Mouse (Mus musculus) heart, adult 2 months (tissue): ENCODE data around the gene Itga1. TPM values are rescaled to one million over a fixed set of nuclear protein-coding genes. Genes with fewer than 3 reads are reported as not detected.

Experiments
- DNase-seq, 2 experiments: peaks; one replicate each; pipeline ENCODE4 v3.0.0; 2021
- H3K27ac ChIP-seq: fragments of 200-600 bp; 2 replicates; pipeline ENCODE4 v1.8.1; 2022
- H3K27me3 ChIP-seq: fragments of 200-500 bp; 2 replicates; pipeline ENCODE4 v1.6.1; 2012; ENCODE audit warnings: mild to moderate bottlenecking, low read length, inconsistent platforms, mixed read lengths; ENCODE audit not compliant: control insufficient read depth, insufficient read depth
- H3K36me3 ChIP-seq: fragments of 200-500 bp; 2 replicates; pipeline ENCODE4 v1.6.1; 2012; ENCODE audit warnings: low read length, inconsistent platforms; ENCODE audit not compliant: control insufficient read depth, insufficient read depth
- H3K4me1 ChIP-seq: fragments of 200-500 bp; 2 replicates; pipeline ENCODE4 v1.6.1; 2011; ENCODE audit warnings: low read length; ENCODE audit not compliant: control insufficient read depth, insufficient read depth
- H3K4me3 ChIP-seq: fragments of 200-600 bp; 2 replicates; pipeline ENCODE4 v1.8.1; 2022
- H3K79me2 ChIP-seq: fragments of 200-500 bp; replicated peaks from 2 replicates; pipeline ENCODE4 v1.6.1; 2012; ENCODE audit warnings: mild to moderate bottlenecking, inconsistent platforms, low read length, moderate library complexity, mixed read lengths; ENCODE audit not compliant: control insufficient read depth, insufficient read depth
- H3K9ac ChIP-seq: fragments of 200-500 bp; 2 replicates; pipeline ENCODE4 v1.6.1; 2012; ENCODE audit warnings: low read depth, mild to moderate bottlenecking, control low read depth, inconsistent platforms, low read length, mixed read lengths
- CTCF ChIP-seq: fragments of 200-600 bp; IDR thresholded peaks from 2 replicates; pipeline ENCODE4 v1.8.1; 2022; ENCODE audit warnings: antibody characterized with exemption, mild to moderate bottlenecking, moderate library complexity
- EP300 ChIP-seq: fragments of 200-500 bp; IDR thresholded peaks from 2 replicates; pipeline ENCODE4 v1.6.1; 2011; ENCODE audit warnings: low read depth, low read length, control low read depth; ENCODE audit not compliant: insufficient read depth
- POLR2A ChIP-seq: fragments of 200-500 bp; IDR thresholded peaks from 2 replicates; pipeline ENCODE4 v1.6.1; 2011; ENCODE audit warnings: mild to moderate bottlenecking, low read depth, low read length, control low read depth; ENCODE audit not compliant: insufficient read depth
- WGBS: fragments of 180-500 bp; shearing (Covaris S2); methylation state at CpG from one replicate; pipeline ENCODE4 v1.1.7; 2018; 5-methylcytosine and 5-hydroxymethylcytosine counted together
- intact Hi-C: fragments of 180-260 bp; cut with DNase I; formaldehyde crosslinking; loops from one replicate; pipeline ENCODE4 v1.15.1; 2025
- polyA plus RNA-seq: library from polyadenylated mRNA; depleted of rRNA; stranded (reverse); fragments of >200 nt; gene quantifications from 2 replicates; pipeline ENCODE4 v1.2.3, GENCODE M21; 2012
- total RNA-seq, 2 experiments: library from RNA; stranded (reverse); gene quantifications; 2 replicates each; pipeline ENCODE4 v1.2.3; 2021

Itga1 gene
- total and polyA plus RNA-seq, 3 experiments = 6.8 to 34.8 (median 34.8) TPM

DNA sequence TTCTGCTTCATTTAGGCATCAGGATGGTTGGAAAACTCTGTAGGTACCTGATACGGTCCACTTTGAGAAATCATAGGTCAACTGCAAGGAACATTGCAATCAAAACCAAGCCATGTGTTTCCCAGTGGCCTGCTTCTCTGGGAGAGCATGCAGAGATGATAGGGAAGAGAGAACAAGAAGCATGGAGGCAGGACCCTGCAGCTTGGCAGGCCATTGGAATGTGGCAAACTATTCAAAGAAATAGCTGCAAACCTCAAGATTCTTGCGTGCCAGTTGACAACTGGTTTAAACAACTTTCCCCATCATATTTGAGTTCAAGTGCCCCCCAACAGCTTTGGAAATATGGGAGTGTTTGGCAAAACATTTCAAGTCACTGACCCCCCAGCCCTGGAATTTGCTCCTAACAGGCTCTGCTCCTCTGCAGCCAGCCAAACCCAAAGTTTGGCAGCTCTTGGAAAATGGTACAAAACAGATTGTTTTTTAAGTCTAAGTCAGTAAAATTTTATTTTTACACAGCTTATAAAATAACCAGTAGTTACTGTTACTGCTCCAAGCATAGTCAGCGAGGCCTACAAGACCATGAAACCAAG, 21.7 kb downstream of the Itga1 start:
- 82% methylated on average over 3 of the region's 3 CpGs for WGBS
- H3K4me1 ChIP-seq = peaks cover 12% of the 10 kb centered on the region
- H3K36me3 ChIP-seq = peaks cover 29% of the 10 kb centered on the region
- H3K27ac ChIP-seq = no peak overlapping the region; the same call in 1 of the 2 replicates
- no peaks in the 10 kb centered on the region for H3K27me3 ChIP-seq
- peaks cover 4% of the 10 kb centered on the region; the same call in 1 of the 2 replicates for H3K79me2 ChIP-seq
- no peak for TF ChIP-seq CTCF
- TF ChIP-seq POLR2A = no peak
- TF ChIP-seq EP300 = no peak
- H3K9ac ChIP-seq = no peak overlapping the region
- no peak overlapping the region for H3K4me3 ChIP-seq
- DNase-seq = no peak
- intact Hi-C loops = no loop called here

DNA sequence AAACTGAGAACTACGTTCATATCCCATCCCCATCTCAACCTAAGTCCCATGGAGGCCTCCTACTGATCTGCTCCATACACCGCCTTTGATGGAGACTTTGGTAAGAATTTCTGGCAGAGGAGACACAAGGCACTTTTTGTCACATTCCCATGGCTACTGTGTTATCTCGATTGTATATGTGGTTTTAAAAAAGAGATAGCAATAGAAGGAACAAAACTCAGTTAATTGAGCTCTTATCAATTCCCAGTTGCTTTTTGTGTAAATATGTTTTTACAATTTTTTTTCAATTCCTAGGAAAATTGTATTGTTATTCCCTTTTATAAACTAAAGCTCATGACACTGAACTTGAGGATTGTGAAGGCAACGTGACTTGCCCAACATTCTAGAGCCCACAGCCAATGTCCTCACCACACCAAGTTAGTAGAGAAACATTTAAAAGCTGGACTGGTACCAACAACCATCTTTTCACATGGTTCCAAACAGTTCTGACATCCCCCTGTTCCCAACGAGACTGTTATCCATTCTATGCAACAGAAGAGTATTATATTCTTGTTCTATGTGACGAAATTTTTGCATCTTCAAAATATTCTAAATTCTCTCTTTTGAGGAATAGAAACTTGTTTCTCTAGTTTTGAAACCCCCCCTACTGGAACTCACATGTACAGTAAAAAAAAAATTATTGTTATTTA, 22.6 kb downstream of the Itga1 start:
- H3K27ac ChIP-seq = no peak overlapping the region

DNA sequence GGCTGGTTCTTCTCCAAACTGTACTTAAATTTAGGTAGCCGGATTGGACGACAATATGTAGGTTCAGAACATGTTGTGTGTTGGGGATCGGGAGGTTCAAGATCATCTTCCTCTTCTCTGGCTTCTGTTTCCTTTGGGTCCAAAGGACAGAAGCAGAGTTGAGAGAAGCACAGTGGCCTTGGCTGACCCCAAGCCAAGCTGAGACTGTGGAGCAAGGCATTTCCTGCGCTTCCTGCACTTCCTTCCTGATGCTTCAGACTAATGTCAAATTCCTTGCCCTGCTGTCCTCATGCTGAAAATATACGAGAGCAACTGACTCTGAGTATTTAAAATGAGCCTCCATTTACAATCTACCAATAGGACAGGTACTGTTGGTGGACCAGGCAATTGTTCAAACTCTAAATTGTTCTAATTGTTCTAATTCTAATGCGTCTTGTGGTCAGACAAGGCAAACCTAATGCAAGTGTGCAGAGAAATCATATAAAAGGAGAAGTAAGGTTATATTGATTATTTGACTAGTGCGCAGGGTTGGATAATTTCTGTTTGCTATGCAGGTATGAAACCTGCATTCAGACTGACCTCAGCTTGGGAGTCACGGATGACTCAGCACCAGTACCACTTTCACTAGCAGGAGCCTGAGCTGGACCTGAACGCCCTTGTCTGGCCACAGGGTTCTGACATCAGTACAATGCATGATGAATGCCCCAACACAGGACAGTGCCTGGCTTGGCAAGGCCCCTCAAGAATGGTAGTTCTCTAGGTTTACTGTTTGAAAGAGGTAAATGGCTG, 24.2 kb downstream of the Itga1 start:
- H3K9ac ChIP-seq = no peak overlapping the region
- H3K36me3 ChIP-seq = peaks cover 26% of the 10 kb centered on the region
- WGBS = 50% methylated on average over 9 of the region's 9 CpGs
- H3K4me3 ChIP-seq = no peak overlapping the region
- peak overlapping the region; percentile 60 for H3K27ac ChIP-seq
- H3K79me2 ChIP-seq = peaks cover 6% of the 10 kb centered on the region
- DNase-seq = peak in 1 of 2 experiments; percentile 57
- H3K4me1 ChIP-seq = peaks cover 16% of the 10 kb centered on the region
- H3K27me3 ChIP-seq = no peaks in the 10 kb centered on the region
- intact Hi-C loops = no loop called here
- TF ChIP-seq EP300 = peak; percentile 94
- no peak for TF ChIP-seq CTCF
- TF ChIP-seq POLR2A = no peak

More for the DNA sequence above, 22.6 kb downstream of the Itga1 start:
- Histone ChIP-seq H3K79me2 (peaks cover 5% of the 10 kb centered on the region), H3K9ac (no peak overlapping the region), H3K4me3 (no peak overlapping the region), H3K4me1 (peaks cover 15% of the 10 kb centered on the region), H3K36me3 (peaks cover 27% of the 10 kb centered on the region), H3K27me3 (no peaks in the 10 kb centered on the region)
- DNase-seq = no peak
- intact Hi-C loops = no loop called here
- TF ChIP-seq CTCF = peak; percentile 13; the same call in 1 of the 2 replicates
- no peak for TF ChIP-seq EP300
- WGBS = 60% methylated on average over 6 of the region's 6 CpGs

DNA sequence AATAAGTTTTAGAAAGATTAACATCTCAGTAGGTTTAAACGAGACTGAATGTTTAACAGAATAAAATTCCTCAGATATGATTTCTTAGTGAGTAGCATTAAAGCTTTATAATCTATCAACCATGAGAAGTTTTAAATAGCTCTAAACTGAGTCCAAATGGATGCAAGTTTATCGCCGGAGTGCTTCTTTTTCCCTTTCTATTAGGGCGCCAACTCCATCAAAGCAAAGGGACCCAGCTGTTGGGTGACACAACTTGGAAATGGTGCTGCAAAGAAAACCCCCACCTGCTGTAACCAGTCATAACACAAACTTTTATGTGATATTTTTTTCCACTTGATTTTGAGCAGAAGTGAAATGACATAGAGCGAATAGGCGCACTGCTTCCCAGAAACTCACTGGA, 29.4 kb downstream of the Itga1 start:
- Histone ChIP-seq H3K27me3 (no peaks in the 10 kb centered on the region), H3K4me3 (no peak overlapping the region), H3K27ac (no peak overlapping the region; the same call in 1 of the 2 replicates), H3K79me2 (peaks cover 9% of the 10 kb centered on the region), H3K9ac (no peak overlapping the region), H3K4me1 (peaks cover 5% of the 10 kb centered on the region), H3K36me3 (peaks cover 18% of the 10 kb centered on the region)
- TF ChIP-seq CTCF = no peak
- no peak for TF ChIP-seq EP300
- no peak for TF ChIP-seq POLR2A
- intact Hi-C loops = no loop called here
- DNase-seq = no peak
- WGBS = 76% methylated on average over 6 of the region's 6 CpGs

DNA sequence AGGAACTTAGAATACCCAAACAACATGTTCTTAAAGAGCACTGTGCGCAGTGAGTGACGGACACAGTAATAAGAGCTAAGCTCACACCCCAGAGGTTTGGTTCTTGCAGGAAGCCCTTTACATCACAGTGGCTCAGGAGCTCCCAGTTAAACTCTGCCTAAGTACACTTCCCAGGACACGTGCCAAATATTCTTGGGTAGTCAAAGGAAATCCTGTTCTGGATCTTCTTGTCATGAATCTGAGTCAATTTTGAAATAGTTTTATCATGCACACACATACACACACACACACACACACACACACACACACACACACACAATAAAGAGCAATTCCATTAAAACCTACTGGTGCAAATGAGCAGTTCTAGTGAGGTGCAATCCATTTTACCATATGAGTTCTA, 30.3 kb downstream of the Itga1 start:
- H3K79me2 ChIP-seq = peaks cover 9% of the 10 kb centered on the region
- H3K4me1 ChIP-seq = peaks cover 5% of the 10 kb centered on the region
- H3K27me3 ChIP-seq = no peaks in the 10 kb centered on the region
- H3K4me3 ChIP-seq = no peak overlapping the region
- TF ChIP-seq POLR2A = no peak
- no peak for TF ChIP-seq EP300
- intact Hi-C loops = no loop called here
- H3K36me3 ChIP-seq = peaks cover 16% of the 10 kb centered on the region
- WGBS = 53% methylated on average over 3 of the region's 3 CpGs
- H3K9ac ChIP-seq = no peak overlapping the region
- DNase-seq = no peak
- no peak overlapping the region for H3K27ac ChIP-seq

DNA sequence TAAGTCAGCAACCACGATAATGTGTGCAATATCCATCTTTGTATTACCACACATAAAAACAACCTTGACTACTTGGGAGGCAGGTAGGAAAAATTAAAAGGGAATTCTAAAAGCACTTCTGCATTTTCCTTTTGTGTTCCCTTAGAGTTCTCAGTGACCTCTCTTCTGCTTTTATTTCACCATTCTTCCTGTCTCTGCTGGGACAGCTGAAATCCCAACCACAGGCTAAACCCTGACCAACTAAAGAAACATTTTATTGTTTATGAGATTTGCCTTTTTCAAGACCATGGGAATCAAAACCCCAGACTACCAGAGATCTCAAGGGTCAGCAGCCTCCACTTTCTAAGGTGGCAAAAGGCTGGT, 33.8 kb downstream of the Itga1 start:
- 92% methylated on average over 1 of the region's 1 CpGs for WGBS

More for the DNA sequence above, 33.8 kb downstream of the Itga1 start:
- DNase-seq = no peak
- Histone ChIP-seq H3K79me2 (peaks cover 4% of the 10 kb centered on the region; the same call in 1 of the 2 replicates), H3K4me1 (peaks cover 1% of the 10 kb centered on the region), H3K4me3 (no peak overlapping the region), H3K36me3 (peaks cover 12% of the 10 kb centered on the region), H3K27me3 (no peaks in the 10 kb centered on the region), H3K27ac (no peak overlapping the region), H3K9ac (no peak overlapping the region)
- intact Hi-C loops = no loop called here
- TF ChIP-seq EP300 (no peak), POLR2A (no peak), CTCF (no peak)
